Mouse (Mus musculus) heart, postnatal 10 days (tissue): ENCODE data around the gene Thumpd1. TPM values are rescaled to one million over a fixed set of nuclear protein-coding genes. Genes with fewer than 3 reads are reported as not detected.
A peak's percentile ranks its signal among the peaks of the same experiment; 100 is the strongest.
"Not testable (repeated sequence)": the region's sequence is repeated elsewhere in the genome, so short reads cannot be mapped to it uniquely, and the experiment has no call there.

Source experiments
- DNase-seq, 2 experiments: peaks; one replicate each; pipeline ENCODE4 v3.0.0; 2021
- intact Hi-C: fragments of 180-260 bp; cut with DNase I; formaldehyde crosslinking; loops from one replicate; pipeline ENCODE4 v1.15.1; 2025
- total RNA-seq, 2 experiments: library from RNA; stranded (reverse); gene quantifications; 2 replicates each; pipeline ENCODE4 v1.2.3; 2021

Thumpd1 gene
- 10 to 100 TPM; 21.1 to 22.8 TPM for total RNA-seq

DNA sequence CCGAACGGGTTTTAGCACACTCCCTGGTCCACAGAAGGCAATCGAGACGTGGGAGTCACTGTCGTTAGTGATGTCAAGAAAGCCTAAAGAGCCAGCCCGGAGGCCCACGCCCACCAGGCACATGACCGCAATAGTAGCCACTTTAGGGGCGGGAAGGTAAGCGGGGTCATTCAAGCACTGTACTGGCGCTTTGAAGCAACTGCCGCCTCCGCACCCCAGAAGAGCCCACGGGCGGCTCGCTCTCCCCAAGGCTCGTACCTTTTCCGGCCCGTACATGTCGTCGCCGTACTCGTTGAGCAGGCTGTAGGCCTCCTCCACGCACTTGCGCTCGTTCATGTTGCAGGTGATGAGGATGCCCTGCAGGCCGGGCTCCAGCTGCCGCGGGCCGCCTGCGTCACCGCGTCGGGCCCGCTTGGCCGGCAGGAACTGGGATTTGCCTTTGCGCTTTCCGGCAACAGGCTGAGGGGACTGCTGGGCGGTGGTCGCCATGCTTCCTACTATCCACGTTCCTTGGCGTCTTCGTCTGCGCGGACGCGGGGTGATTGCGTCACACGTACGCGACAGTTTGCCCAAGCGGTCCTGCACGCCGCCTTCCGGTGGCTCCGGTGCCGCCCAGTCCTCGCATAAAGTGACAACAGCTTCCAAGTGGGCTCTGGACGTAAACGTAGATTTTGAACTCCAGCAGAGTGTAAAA lies at the start of gene Thumpd1:
Gene Thumpd1, minus strand, starts transcription at position 546 of the 694 bp plus-strand sequence.
- intact Hi-C loops, result loop anchor here (5.0 kb wide), 2 partner anchors 72 to 177 kb away; partner anchors contain the start of genes Dcun1d3, Eri2, Lyrm1 and Rexo5
- peak; percentile 94 to 96 for DNase-seq

GRCm38 (mm10) chr7:119769895-119770294 lies 49.3 kb upstream of the Thumpd1 start:
- intact Hi-C loops, result no loop called here
- no peak for DNase-seq

- intact Hi-C loops, result no loop called here
- no peak for DNase-seq
Measured at GRCm38 (mm10) chr7:119766996-119767395, 46.4 kb upstream of the Thumpd1 start.

DNA sequence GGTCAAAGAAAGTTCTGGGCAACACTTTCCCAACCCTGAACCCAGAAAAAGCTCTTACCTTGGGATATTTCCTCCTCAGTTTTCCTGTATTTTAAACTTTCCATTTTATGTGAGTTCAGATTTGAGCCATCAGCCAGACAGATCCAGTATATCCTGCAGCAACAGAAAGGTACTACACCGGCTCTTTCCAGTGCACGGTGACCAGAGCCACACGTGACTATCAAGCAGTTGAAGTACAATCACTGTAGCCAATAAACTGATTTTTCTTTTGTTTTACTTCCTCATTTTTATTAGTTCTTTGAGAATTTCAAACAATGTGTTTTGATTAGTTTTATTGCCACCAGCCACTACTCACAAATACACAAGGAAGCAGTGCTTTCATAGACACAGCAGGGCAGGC lies 43.8 kb upstream of the Thumpd1 start:
- intact Hi-C loops, result no loop called here
- DNase-seq, result no peak

- intact Hi-C loops, result no loop called here
- DNase-seq, result no peak
Measured at GRCm38 (mm10) chr7:119762166-119762697, 41.6 kb upstream of the Thumpd1 start.

- no peak for DNase-seq
- intact Hi-C loops, result no loop called here
Measured at GRCm38 (mm10) chr7:119760527-119760951, 39.9 kb upstream of the Thumpd1 start, which contains the start of gene Acsm3. Gene Acsm3 (plus strand): TSS chr7:119760923.

GRCm38 (mm10) chr7:119753696-119754095 lies 33.1 kb upstream of the Thumpd1 start:
- intact Hi-C loops, result no loop called here
- DNase-seq, result no peak

- intact Hi-C loops, result no loop called here
- DNase-seq, result no peak
Measured at GRCm38 (mm10) chr7:119749942-119750341, 29.3 kb upstream of the Thumpd1 start.

DNA sequence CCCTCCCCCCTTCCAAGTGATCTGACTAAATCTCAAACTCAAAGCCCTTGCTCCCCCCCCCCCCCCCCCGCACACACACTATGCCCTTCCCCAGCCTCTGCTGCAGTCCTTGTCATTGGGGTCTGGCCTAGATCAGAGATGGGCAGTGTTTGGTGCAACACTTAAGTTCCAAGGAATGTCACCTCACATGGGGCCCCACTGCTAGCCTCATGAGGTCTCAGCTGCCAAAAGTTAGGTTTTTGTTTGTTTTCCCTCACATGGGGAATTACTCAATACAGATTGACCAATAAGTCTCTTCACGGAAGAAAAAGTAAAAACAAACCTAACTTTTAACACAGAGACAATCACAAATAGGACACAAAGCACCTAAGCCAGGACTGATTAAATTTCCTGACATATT lies 28.2 kb upstream of the Thumpd1 start:
- DNase-seq, result no peak
- intact Hi-C loops, result no loop called here

- intact Hi-C loops, result no loop called here
- DNase-seq, result no peak
Measured at GRCm38 (mm10) chr7:119745869-119746268, 25.3 kb upstream of the Thumpd1 start.

DNA sequence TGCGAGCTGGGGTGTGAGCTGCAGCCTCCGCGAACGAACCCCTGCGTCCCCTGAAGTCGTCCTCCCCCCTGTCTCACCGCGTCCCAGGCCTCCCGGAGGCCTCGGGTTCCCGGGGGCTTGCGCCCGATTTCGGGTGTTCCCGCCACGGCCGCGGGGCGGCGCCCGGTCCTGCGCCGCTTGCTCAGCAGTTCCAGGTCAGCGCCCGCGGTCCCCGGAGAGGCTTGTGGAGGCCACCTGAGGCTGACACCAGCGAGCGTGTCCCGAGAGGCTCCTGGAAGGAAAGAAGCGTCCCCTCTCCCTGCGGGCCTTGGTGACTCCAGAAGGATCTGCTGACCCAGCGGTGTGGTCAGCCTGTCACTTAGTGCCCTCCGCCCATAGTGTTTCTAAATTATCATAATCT lies 23.7 kb upstream of the Thumpd1 start:
- intact Hi-C loops, result no loop called here
- peak in 1 of 2 experiments; percentile 4 for DNase-seq

DNA sequence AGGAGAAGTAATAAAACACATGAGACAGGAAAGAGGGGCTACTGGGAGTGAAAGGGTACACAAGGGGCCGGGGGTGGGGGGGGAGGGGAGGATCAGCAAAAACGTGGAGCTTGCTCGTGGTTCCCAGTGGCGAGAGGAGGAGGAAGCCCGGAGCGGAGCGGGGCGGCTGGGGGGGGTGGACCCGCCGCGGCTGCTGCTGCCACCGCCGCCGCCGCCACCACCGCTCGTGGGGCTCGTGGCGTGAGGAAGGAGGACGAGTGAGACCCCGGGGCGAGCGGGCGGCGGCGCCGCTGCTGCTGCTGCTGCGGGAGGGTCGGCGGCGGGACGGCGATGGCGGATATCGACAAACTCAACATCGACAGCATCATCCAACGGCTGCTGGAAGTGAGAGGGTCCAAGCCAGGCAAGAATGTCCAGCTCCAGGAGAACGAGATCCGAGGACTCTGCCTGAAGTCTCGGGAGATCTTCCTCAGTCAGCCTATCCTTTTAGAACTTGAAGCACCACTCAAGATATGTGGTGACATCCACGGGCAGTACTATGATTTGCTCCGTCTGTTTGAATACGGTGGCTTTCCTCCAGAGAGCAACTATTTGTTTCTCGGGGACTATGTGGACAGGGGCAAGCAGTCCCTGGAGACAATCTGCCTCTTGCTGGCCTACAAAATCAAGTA lies 19.3 kb upstream of the Thumpd1 start:
- intact Hi-C loops, result not testable (repeated sequence)
- DNase-seq, result peak in 1 of 2 experiments; percentile 9

DNA sequence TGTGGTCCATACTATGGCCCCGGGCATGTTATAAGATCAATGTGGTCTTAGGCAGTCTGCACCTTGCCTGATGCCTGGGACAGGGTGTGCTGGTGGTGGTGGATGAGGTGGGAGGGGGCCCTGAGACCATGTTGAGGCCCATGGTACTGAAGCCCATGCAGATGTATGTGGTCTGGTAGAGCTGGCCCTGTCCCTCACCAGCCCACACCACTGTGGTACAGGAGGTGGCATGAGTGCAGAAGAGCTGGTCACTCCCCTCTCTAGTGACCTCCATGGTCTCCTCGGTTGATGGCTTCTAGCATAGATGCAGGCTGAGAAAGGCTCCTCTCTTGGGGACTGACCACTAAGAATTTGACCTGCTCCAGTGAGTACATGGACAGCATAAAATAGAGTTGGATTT lies 18.3 kb upstream of the Thumpd1 start:
- DNase-seq, result no peak
- intact Hi-C loops, result no loop called here

DNA sequence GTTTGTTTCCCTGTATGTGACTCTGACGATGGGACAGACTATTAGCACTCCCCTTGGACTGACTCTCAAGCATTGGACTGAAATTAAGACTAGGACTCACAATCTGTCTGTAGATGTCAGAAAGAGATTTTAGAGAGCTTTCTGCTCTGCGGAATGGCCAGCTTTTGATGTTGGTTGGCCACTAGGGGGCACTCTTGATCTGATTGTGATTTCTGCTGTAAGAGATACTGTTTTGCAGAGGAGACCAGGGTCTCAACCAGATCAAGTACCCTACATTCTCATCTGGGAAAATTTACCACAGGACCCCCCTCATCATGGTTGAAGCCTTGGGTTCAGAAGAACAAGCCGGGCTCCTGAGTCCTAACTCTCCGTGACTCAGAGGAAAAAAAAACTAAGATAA lies 10.7 kb upstream of the Thumpd1 start:
- DNase-seq, intact Hi-C loops: not testable (repeated sequence)

DNA sequence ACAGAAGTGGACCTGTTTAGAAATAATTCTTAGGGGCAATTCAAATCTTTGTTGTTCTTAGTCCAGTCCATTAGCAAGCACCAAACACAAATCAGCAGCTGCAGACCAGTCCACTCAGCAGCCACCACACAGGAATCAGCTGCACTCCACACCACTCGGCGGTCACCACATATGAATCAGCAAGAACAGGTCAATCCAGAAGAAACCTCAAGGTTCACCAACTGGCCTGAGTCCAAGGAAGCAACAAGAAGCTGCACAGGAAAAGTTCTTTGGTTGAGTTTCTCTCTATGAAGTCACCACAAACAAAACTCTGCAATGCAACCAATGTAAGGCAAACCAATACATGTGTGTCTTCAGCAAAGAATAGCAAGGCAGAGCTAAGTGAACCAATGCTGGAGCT lies 7.0 kb upstream of the Thumpd1 start:
- intact Hi-C loops, result no loop called here
- DNase-seq, result no peak

DNA sequence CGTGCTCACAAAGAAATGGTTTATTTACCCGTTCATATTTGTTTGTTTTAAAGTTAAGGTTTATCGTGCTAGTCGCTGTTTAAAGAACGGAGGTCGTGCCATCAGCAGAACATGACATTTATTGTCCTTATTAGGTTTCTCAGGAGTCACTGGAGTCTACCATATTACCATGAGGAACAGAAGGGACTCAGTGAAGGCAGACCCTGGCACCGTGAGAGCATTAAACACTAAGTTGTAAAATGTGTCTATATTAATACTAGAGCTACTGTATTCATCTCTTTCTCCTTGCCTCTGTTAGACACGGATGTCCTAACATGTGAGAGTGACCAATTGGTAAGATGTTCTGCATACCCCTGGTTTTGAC lies 331 bp upstream of the Thumpd1 start:
- intact Hi-C loops, result loop anchor here (5.0 kb wide), 2 partner anchors 71 to 176 kb away; partner anchors contain the start of genes Dcun1d3, Eri2, Lyrm1 and Rexo5

DNA sequence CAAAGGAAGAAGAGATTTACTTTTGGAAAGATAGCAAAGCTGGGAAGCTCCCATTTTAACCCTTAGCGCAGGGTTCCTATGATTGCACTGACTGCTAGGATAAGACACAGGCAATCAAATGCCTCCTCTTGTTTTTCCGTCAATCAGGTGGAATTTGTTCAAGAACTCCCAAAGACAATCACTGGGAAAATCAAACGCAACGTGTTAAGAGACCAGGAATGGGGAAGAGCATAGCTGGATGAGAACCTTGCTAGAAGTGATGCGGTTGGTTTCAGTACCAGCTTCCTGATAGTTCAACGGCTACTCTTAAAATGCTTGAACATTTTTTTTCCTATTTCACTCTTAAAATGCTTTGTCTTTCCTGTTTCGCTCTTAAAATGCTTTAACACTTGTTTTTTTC lies 6.5 kb downstream of the Thumpd1 start:
- intact Hi-C loops, result no loop called here

More for the DNA sequence above, 331 bp upstream of the Thumpd1 start:
- no peak for DNase-seq

DNA sequence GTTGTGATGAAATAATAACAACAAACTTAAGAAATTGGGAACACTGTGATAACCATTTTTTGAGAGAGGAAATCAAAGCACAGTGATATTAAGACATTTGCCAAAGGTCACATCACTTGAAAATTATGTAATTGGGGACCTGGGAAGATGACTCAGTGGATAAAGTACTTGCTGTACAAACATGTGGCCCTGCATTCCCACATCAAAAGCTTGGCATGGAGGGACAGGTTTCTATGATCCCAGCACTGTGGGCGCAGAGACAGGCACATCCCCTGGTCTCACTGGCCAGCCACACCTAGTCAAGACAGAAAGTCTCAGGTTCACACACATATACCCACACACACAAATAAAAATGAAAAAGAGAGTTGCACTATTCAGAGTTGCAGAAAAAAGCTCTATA lies 25.7 kb downstream of the Thumpd1 start:
- intact Hi-C loops, result no loop called here
- no peak for DNase-seq

More for the DNA sequence above, 6.5 kb downstream of the Thumpd1 start:
- DNase-seq, result no peak

GRCm38 (mm10) chr7:119692302-119692701 lies 28.3 kb downstream of the Thumpd1 start:
- DNase-seq, result no peak
- intact Hi-C loops, result no loop called here

GRCm38 (mm10) chr7:119689726-119690125 lies 30.9 kb downstream of the Thumpd1 start, which contains the start of gene Acsm4:
Gene Acsm4 (plus strand): TSS chr7:119690026.
- intact Hi-C loops, result no loop called here
- DNase-seq, result no peak

GRCm38 (mm10) chr7:119682699-119683098 lies 37.9 kb downstream of the Thumpd1 start:
- no peak for DNase-seq
- intact Hi-C loops, result no loop called here

GRCm38 (mm10) chr7:119680107-119680506 lies 40.5 kb downstream of the Thumpd1 start:
- DNase-seq, result no peak
- intact Hi-C loops, result no loop called here
